Mouse (Mus musculus) lung, postnatal 0 days (tissue): ENCODE measurements around the gene Bmpr1a.

Source experiments
- CTCF ChIP-seq: IDR thresholded peaks from 2 replicates; pipeline ENCODE4 v1.5.1; 2016; ENCODE audit warnings: antibody characterized with exemption, mild to moderate bottlenecking
- EP300 ChIP-seq: IDR thresholded peaks from 2 replicates; pipeline ENCODE4 v1.6.1; 2016; ENCODE audit warnings: antibody characterized with exemption, mild to moderate bottlenecking, control low read depth

DNA sequence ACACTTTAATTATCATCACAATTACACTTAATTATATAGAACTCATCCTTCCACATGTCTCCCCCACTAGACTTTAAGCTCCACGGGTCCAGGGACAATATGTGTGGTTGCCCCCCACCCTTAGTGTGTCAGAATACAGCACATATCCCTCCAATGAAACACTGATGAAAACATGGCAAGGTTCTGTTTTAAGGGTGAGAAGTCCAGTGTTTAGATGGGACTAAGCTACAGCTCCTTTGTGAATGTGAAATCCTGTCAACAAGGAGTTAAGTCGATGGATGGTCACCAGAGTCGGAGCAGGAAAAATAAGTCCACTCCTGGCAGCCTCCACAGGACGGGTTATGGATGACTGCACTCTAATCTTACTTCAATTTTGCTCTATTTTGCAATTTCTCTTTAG, 2.8 kb downstream of the Bmpr1a start:
- TF ChIP-seq EP300 (no peak), CTCF (no peak)
